Mouse (Mus musculus) lung, embryonic 16.5 days (tissue): ENCODE data around the gene Naga. TPM values are rescaled to one million over a fixed set of nuclear protein-coding genes. Genes with fewer than 3 reads are reported as not detected.

ENCODE experiments used
- ATAC-seq: fragments of 200-750 bp; cut with Nextera tagmentation; 2 replicates; pipeline ENCODE4 v1.8.0; 2017; ENCODE audit warnings: low read depth, mild to moderate bottlenecking, moderate library complexity
- H3K27ac ChIP-seq: fragments of 300-500 bp; sonication (generic); 2 replicates; pipeline ENCODE4 v1.5.1; 2014; ENCODE audit warnings: mild to moderate bottlenecking, control low read depth, low read length
- H3K27me3 ChIP-seq: fragments of 300-500 bp; sonication (generic); 2 replicates; pipeline ENCODE4 v1.6.1; 2014; ENCODE audit warnings: low read depth, low read length, mixed read lengths; ENCODE audit not compliant: control insufficient read depth, insufficient read depth
- H3K36me3 ChIP-seq: fragments of 300-500 bp; sonication (generic); 2 replicates; pipeline ENCODE4 v1.6.1; 2014; ENCODE audit warnings: low read length; ENCODE audit not compliant: control insufficient read depth, insufficient read depth
- H3K4me1 ChIP-seq: fragments of 300-500 bp; sonication (generic); replicated peaks from 2 replicates; pipeline ENCODE4 v1.6.1; 2014; ENCODE audit warnings: low read length, mixed read lengths; ENCODE audit not compliant: control insufficient read depth, insufficient read depth
- H3K4me2 ChIP-seq: fragments of 300-500 bp; sonication (generic); 2 replicates; pipeline ENCODE4 v1.6.1; 2014; ENCODE audit warnings: low read depth, low read length, control low read depth
- H3K4me3 ChIP-seq: fragments of 300-500 bp; sonication (generic); 2 replicates; pipeline ENCODE4 v1.5.1; 2014; ENCODE audit warnings: mild to moderate bottlenecking, low read length, control low read depth
- H3K9ac ChIP-seq: fragments of 300-500 bp; sonication (generic); 2 replicates; pipeline ENCODE4 v1.6.1; 2014; ENCODE audit warnings: low read length, control low read depth
- H3K9me3 ChIP-seq: fragments of 300-500 bp; sonication (generic); 2 replicates; pipeline ENCODE4 v1.6.1; 2016; ENCODE audit warnings: low read length; ENCODE audit not compliant: control insufficient read depth
- WGBS: fragments of 180-500 bp; shearing (Covaris S2); extraction: QIAGEN DNeasy Blood & Tissue Kit; methylation state at CpG from one replicate; pipeline ENCODE4 v1.1.7; 2014; 5-methylcytosine and 5-hydroxymethylcytosine counted together
- polyA plus RNA-seq: library from polyadenylated mRNA; unstranded; fragments of >200 nt; fragmentation: Nextera tagmentation; extraction: Ambion mirVana; gene quantifications from 2 replicates; pipeline ENCODE4 v1.2.1, GENCODE M21; 2015

The Naga gene
- polyA plus RNA-seq, 1 experiment from 2014 or later, result 55.9 TPM

DNA sequence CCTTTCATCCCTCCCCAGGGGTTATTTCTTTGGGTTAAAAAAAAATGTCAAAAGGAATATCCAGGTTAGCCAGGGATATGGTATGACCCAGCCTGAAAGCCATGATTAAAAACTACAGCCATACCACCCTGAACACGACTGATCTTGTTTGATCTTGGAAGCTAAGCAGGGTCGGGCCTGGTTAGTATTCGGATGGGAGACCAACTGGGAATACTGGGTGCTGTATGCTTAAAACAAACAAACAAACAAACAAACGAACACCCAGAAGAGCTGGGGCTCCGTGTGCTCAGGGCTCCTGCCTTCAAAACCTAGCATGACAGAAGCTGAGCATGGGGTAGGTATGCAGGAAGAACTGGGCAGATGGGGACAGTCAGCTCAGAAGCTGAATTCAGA lies 3.8 kb upstream of the Naga start:
- Histone ChIP-seq H3K4me2 (no peak overlapping the region; the same call in 1 of the 2 replicates), H3K9me3 (no peaks in the 10 kb centered on the region), H3K4me3 (no peak overlapping the region), H3K36me3 (no peaks in the 10 kb centered on the region), H3K4me1 (peaks cover 32% of the 10 kb centered on the region), H3K27me3 (peaks cover 3% of the 10 kb centered on the region; the same call in 1 of the 2 replicates), H3K9ac (peak overlapping the region; percentile 79; the same call in 1 of the 2 replicates), H3K27ac (no peak overlapping the region)
- 71% methylated on average over 5 of the region's 5 CpGs for WGBS
- ATAC-seq, result no peak

DNA sequence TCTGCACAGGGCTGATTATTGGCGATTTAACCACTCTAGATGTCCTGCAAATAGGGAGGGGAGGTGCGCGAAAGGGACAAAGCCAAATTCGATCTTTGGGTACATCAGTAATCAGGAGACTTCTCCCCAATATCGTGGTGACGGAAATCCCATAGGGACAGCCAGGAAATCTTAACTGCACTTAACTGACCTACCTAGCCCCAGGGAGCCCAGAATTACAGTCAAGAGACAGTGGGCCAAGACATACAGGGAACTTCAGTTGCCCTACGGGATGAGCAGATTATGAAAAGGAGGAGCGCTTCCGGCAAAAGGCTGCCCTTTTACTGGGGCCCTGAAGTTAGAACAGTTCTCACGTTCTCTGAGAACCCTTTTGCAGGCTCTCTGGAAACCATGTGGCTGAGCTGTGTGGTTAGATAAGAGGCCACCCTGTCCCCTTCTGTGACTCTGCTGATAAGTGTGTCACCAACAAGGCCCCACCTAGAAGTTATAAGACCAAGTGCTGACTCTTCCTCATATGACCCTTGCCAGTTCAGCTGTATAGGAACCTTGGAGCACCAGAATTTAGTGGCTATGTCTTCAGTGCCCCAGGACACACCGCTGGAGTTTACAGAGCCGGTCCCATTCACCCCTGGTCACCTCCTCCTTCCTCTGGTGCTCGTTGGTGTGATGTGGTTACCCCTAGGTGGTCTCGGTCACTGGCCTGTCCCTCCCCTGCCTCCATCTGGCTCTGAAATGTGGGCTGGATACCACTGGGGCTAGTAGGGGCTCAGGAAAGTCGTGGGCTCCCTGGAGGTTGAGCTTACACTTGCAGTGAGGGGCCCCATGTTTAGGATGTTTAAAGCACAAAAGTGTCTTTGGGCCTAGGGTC lies 3.2 kb upstream of the Naga start:
- H3K36me3 ChIP-seq, result no peaks in the 10 kb centered on the region
- peak overlapping the region; percentile 79 for H3K9ac ChIP-seq
- peaks cover 27% of the 10 kb centered on the region for H3K4me1 ChIP-seq

DNA sequence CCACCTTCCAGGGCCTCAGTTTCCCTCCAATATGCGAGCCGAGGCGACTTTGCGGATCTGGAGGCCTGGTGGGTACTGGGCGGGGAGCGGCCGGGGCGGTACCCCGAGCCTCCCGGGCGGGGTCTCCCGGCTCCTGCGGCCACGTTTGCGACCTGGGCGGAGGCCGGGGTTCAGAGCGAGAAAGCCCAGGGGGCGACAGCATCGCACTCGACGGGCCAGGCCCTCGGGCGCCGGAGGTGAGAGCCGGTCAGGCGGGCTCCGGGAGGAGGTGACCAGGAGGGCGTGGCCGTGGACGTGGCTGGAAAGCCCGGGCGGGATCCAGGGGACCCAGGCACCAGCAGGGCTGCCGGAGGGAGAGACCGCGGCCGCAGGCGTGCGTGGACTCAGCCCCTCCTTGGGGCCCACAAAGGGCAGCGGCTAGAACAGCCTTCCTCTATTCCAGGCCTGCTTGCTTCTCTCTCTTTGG lies 2.3 kb upstream of the Naga start:
- WGBS, result under 1% methylated on average over 28 of the region's 40 CpGs
- peaks cover 3% of the 10 kb centered on the region; the same call in 1 of the 2 replicates for H3K27me3 ChIP-seq
- H3K27ac ChIP-seq, result peak overlapping the region; percentile 78
- no peaks in the 10 kb centered on the region for H3K9me3 ChIP-seq
- no peaks in the 10 kb centered on the region for H3K36me3 ChIP-seq
- H3K9ac ChIP-seq, result peak overlapping the region; percentile 79
- peak overlapping the region; percentile 63 for H3K4me3 ChIP-seq
- H3K4me2 ChIP-seq, result peak overlapping the region; percentile 71
- H3K4me1 ChIP-seq, result peaks cover 25% of the 10 kb centered on the region
- peak; percentile 11; the same call in 1 of the 2 replicates for ATAC-seq

More for the DNA sequence above, 3.2 kb upstream of the Naga start:
- peaks cover 3% of the 10 kb centered on the region; the same call in 1 of the 2 replicates for H3K27me3 ChIP-seq
- H3K27ac ChIP-seq, result peak overlapping the region; percentile 78
- H3K4me3 ChIP-seq, result peak overlapping the region; percentile 63
- peak overlapping the region; percentile 71 for H3K4me2 ChIP-seq
- WGBS, result 49% methylated on average over 15 of the region's 15 CpGs
- no peak for ATAC-seq
- no peaks in the 10 kb centered on the region for H3K9me3 ChIP-seq

DNA sequence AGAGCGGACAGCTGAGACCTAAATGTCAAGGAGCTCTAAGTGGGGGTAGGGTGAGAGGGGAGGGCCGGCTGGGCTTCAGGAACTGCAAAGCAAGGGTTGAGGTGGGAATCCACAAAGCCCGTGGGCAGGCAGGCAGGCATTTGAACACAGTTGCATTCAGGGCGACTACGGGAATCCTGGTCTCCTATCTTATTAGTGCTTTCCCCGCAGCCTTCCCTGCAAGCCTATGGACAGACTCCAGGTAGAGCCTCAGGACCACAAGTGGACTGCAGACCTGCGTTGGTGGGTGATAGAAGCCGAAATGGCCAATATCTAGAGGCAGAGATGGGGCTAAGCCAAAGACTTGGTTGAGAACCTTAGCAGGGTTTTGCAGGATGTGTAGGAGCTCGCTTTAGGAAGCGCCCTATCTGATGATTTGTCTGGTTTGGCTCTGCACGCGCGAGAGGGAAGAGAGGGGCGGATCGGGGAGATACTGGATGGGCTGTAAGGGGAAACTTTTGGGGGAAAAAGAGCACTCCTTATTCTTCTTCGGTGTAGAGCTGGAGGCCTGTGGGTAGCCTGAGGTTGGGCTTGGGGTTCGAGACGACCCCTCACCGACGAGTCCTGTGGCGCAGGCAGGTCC lies 1.8 kb upstream of the Naga start:
- H3K9ac ChIP-seq, result peak overlapping the region; percentile 79
- peak overlapping the region; percentile 71 for H3K4me2 ChIP-seq
- H3K27me3 ChIP-seq, result peaks cover 3% of the 10 kb centered on the region; the same call in 1 of the 2 replicates
- H3K9me3 ChIP-seq, result no peaks in the 10 kb centered on the region
- no peaks in the 10 kb centered on the region for H3K36me3 ChIP-seq
- H3K27ac ChIP-seq, result peak overlapping the region; percentile 78
- H3K4me3 ChIP-seq, result peak overlapping the region; percentile 63
- 25% methylated on average over 21 of the region's 21 CpGs for WGBS
- H3K4me1 ChIP-seq, result peaks cover 25% of the 10 kb centered on the region
- ATAC-seq, result no peak

DNA sequence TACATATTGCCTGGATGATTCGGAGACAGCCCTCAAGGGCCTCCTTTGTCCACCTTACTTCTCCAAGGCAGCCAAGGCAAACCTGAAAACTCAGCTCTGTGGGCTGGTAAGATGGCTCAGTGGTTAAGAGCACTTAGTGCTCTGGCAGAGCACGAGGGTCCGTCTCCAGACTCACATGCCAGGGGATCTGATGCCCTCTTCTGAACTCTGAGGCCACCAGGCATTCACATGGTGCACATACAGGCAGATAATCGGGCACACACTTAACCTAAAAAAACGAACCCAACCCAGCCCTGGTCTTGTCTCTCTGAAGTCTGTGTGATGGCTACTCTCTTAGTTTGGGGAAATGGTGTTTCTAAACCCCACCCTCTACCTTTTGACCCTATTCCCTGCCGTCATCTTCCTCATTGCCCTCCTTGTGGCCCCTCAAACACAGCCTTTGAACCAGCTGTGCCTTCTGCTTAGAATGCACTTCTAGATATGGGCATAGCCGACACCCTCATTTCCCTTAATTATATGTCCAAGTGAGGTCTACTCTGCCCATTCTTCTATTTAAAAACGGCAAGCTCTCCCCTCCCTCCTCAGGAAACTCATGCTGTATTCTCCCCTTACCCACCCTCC lies 1.0 kb upstream of the Naga start:
- H3K27ac ChIP-seq, result no peak overlapping the region
- no peak overlapping the region for H3K9ac ChIP-seq
- H3K36me3 ChIP-seq, result peaks cover 4% of the 10 kb centered on the region
- WGBS, result 51% methylated on average over 8 of the region's 8 CpGs
- no peak overlapping the region for H3K4me2 ChIP-seq
- H3K27me3 ChIP-seq, result peaks cover 3% of the 10 kb centered on the region; the same call in 1 of the 2 replicates
- peaks cover 25% of the 10 kb centered on the region for H3K4me1 ChIP-seq
- no peaks in the 10 kb centered on the region for H3K9me3 ChIP-seq
- H3K4me3 ChIP-seq, result no peak overlapping the region
- no peak for ATAC-seq

DNA sequence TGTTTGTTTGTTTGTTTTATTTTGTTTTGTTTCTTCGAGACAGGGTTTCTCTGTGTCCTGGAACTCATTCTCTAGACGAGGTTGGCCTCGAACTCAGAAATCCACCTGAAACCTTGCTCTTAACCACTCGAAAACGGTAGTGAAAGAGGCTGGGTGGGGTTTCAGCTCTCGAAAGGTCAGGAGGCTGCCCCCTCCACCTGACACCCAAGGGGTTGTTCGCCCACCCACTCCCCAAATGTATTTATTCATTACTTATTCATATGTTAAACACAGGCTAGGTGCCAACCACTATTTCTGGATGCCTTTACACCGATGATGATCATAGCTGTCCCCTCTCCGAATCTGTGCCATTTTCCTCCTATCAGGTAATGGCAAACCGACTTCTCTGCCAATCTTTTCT lies 425 bp upstream of the Naga start:
- Histone ChIP-seq H3K9ac (peak overlapping the region; percentile 81), H3K9me3 (no peaks in the 10 kb centered on the region), H3K27ac (no peak overlapping the region), H3K4me3 (peak overlapping the region; percentile 73), H3K36me3 (peaks cover 9% of the 10 kb centered on the region), H3K4me2 (peak overlapping the region; percentile 77), H3K4me1 (peaks cover 25% of the 10 kb centered on the region), H3K27me3 (peaks cover 3% of the 10 kb centered on the region; the same call in 1 of the 2 replicates)
- no peak for ATAC-seq
- WGBS, result 44% methylated on average over 10 of the region's 10 CpGs

DNA sequence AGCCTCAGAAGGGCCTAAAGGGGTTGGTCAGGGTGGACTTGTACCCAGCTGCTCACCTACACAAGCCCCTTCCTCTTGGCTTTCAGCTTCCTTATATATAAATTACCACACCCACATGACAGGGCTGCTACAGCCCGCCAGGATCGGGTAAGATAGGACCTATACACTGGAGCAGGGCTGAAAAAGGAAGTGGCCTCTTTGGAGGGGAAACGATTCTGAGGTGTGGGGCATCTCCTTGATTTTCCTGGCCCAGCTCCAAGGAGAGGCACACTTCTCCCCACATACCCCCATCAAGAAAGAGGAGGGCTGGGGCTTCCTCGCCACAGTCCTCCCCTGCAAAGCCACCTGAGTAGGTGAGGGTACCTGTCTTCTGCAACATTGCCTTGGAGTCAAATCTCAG lies 850 bp downstream of the Naga start:
- peak overlapping the region; percentile 77 for H3K4me2 ChIP-seq
- peaks cover 25% of the 10 kb centered on the region for H3K4me1 ChIP-seq
- no peak overlapping the region for H3K27ac ChIP-seq
- H3K9me3 ChIP-seq, result no peaks in the 10 kb centered on the region
- H3K36me3 ChIP-seq, result peaks cover 9% of the 10 kb centered on the region
- ATAC-seq, result no peak
- H3K27me3 ChIP-seq, result peaks cover 3% of the 10 kb centered on the region; the same call in 1 of the 2 replicates
- 1% methylated on average over 4 of the region's 4 CpGs for WGBS
- peak overlapping the region; percentile 81 for H3K9ac ChIP-seq
- H3K4me3 ChIP-seq, result peak overlapping the region; percentile 73

DNA sequence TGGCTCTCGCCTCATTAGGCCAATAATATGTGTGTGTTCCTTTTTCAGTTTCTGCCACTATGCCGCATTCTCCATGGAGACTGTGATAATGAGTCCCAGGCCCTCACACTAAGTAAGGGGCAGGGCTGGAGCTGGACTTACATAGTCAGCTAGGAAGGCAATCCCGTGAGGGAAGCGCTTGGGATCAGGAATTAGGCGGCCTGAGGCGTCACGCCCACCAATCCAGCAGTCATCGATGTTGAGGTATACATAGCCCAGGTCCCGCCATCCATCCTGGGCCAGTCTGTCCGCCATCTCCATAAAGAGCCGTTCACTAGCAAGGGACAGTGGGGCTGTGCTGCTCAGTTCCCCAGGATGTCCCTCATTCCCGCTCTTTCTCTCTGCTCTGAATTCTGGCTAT lies 2.1 kb downstream of the Naga start:
- H3K9ac ChIP-seq, result no peak overlapping the region
- no peak overlapping the region for H3K27ac ChIP-seq
- H3K4me1 ChIP-seq, result peaks cover 20% of the 10 kb centered on the region
- WGBS, result 92% methylated on average over 12 of the region's 12 CpGs
- peaks cover 9% of the 10 kb centered on the region for H3K36me3 ChIP-seq
- H3K9me3 ChIP-seq, result no peaks in the 10 kb centered on the region
- no peak overlapping the region for H3K4me3 ChIP-seq
- ATAC-seq, result no peak
- peaks cover 3% of the 10 kb centered on the region; the same call in 1 of the 2 replicates for H3K27me3 ChIP-seq
- no peak overlapping the region for H3K4me2 ChIP-seq

DNA sequence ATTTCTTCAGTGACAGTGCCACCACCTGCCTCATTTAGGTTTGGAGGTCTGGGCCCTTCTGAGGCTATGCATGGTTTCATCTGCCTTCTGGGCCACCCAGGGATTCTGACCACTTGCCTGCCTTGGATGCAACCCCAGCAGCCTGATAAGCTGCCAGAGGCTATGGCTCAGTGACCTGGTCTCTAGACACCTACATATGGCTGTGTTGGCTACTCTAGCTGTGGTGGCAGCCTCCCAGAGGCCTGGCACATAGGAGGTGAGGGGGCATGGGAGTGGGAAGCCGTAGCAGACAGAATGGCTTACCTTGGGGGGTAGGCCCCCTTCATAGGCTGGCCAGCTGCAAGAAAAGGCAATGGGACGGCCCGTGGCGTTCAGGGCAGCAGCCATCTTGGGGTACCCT lies 3.5 kb downstream of the Naga start:
- ATAC-seq, result no peak
- Histone ChIP-seq H3K36me3 (peaks cover 13% of the 10 kb centered on the region), H3K27ac (no peak overlapping the region), H3K9me3 (no peaks in the 10 kb centered on the region), H3K4me2 (no peak overlapping the region), H3K9ac (no peak overlapping the region), H3K4me3 (no peak overlapping the region), H3K4me1 (peaks cover 10% of the 10 kb centered on the region), H3K27me3 (no peaks in the 10 kb centered on the region)
- 92% methylated on average over 4 of the region's 4 CpGs for WGBS
